Mouse (Mus musculus): ENCODE results near the gene Mrpl55. TPM values are rescaled to one million over a fixed set of nuclear protein-coding genes. Genes with fewer than 3 reads are reported as not detected.

Mrpl55 gene
- polyA plus RNA-seq, 1 experiment from 2014 or later = 131 TPM

DNA sequence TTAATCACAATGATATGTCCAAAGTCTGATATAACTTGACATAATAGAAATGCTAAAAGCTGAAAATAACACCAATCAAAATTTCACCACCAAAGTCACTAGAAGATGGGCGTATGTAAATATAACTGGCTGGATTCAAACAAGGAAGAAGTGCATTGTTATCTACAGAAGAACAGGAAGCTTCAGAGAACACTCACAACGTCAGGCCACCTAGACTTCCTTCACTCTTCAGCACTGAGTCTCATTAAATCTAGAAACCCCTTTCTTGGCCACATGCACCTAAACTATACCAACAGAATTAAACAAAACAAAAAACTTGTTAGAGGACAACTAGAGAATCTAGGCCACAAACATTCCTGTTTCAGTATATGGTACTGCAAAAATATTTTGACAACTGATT is 22.2 kb downstream of the Mrpl55 start:
- peaks cover 48% of the 10 kb centered on the region for H3K36me3 ChIP-seq
- DNase-seq (ENCODE audit: low spot score) = no peak
- H3K4me3 ChIP-seq = no peak overlapping the region
- no peaks in the 10 kb centered on the region for H3K9me3 ChIP-seq (replicated peaks)
- 88% methylated on average over 2 of the region's 2 CpGs for WGBS
- H3K4me1 ChIP-seq = peaks cover 49% of the 10 kb centered on the region
- no peaks in the 10 kb centered on the region for H3K27me3 ChIP-seq (ENCODE audit: low read depth, poor library complexity, severe bottlenecking)
- no peak overlapping the region for H3K27ac ChIP-seq (replicated peaks)

DNA sequence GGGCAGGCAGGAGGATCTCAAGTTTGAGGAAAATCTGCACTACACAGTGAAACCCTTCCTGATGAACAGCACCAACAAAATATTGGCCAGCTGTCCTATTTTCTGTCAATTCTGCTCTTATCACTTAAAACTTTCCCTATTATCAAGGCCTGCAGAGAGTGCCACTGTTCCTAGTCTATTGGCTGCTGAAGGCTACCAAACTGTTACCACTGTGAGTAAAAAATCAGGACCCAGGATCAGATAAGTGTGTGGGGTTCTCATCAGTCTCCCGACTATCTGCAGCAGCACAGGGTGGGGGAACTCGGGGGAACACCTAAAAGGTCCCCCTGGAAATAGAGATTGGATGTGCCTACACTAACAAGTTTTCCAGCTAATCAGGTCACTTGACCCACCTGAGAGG is 22.9 kb downstream of the Mrpl55 start:
- H3K9me3 ChIP-seq (replicated peaks) = no peaks in the 10 kb centered on the region
- peaks cover 41% of the 10 kb centered on the region for H3K36me3 ChIP-seq
- H3K27me3 ChIP-seq (ENCODE audit: low read depth, poor library complexity, severe bottlenecking) = no peaks in the 10 kb centered on the region
- H3K27ac ChIP-seq (replicated peaks) = no peak overlapping the region
- WGBS = 85% methylated on average over 2 of the region's 2 CpGs
- no peak overlapping the region for H3K4me3 ChIP-seq
- DNase-seq (ENCODE audit: low spot score) = no peak
- H3K4me1 ChIP-seq = peaks cover 49% of the 10 kb centered on the region

DNA sequence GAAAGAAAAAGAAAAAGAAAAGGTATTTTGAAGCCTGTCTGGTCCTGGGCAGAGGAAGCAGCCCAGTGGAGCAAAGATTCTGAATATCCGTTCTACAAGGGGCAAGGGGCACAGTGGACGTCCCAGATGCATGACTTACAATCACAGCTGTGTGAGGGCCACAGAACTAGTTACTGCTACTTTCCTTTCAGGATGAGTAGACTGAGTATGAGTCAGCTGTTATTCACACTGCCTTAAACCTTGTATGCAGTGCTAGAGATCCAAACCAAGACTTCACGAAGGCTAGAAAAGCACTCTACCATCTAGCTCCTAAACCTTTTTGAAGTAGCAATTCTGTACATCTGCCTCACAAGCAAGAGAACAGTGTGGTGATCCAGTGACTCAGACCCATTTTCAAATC is 24.0 kb downstream of the Mrpl55 start:
- Histone ChIP-seq H3K4me1 (peaks cover 52% of the 10 kb centered on the region), H3K9me3 (replicated peaks) (no peaks in the 10 kb centered on the region), H3K36me3 (peaks cover 30% of the 10 kb centered on the region), H3K4me3 (peak overlapping the region; percentile 88), H3K27ac (replicated peaks) (no peak overlapping the region), H3K27me3 (ENCODE audit: low read depth, poor library complexity, severe bottlenecking) (no peaks in the 10 kb centered on the region)
- 72% methylated on average over 3 of the region's 3 CpGs for WGBS
- no peak for DNase-seq (ENCODE audit: low spot score)

DNA sequence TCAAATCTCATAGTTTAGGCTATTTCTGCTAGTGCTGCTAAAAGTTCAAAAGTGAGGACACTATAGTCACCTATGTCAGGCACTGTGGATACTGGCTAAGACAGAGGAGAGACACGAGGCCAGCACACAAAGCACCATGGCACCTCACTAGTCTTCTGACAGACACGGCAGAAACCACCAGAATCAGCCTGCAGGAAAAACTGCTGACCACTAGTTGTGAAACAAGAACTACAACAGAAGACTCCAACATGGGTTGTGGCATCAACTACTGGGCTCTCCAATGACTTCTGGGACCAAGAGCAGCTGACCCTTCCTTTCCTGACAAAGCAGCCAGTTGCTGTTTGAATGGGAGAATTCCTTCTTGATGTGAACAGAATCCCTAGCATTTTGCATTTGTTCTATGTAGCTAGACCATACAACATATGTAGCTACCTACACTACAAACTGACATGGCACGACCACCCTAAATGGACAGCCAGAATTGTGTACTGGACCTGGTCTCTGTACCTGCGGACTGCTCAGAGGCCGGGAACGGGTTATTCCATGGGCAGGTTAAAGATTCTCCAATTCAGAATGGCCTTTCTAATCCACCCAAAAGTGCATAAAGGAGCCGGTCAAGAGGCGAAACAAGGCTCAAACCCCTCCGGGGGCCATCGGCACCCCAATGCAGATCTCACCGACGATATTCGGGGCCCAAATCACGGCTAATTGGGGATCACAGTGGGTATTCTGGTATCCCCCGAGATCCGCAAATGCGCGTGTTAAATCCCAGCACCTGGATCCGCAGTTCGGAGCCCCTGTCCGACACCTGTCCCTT is 24.7 kb downstream of the Mrpl55 start:
- H3K36me3 ChIP-seq = peaks cover 25% of the 10 kb centered on the region
- no peak for DNase-seq (ENCODE audit: low spot score)
- H3K27me3 ChIP-seq (ENCODE audit: low read depth, poor library complexity, severe bottlenecking) = no peaks in the 10 kb centered on the region
- H3K27ac ChIP-seq (replicated peaks) = peak overlapping the region; percentile 98
- H3K4me3 ChIP-seq = peak overlapping the region; percentile 88
- no peaks in the 10 kb centered on the region for H3K9me3 ChIP-seq (replicated peaks)
- peaks cover 52% of the 10 kb centered on the region for H3K4me1 ChIP-seq
- WGBS = 9% methylated on average over 21 of the region's 21 CpGs

DNA sequence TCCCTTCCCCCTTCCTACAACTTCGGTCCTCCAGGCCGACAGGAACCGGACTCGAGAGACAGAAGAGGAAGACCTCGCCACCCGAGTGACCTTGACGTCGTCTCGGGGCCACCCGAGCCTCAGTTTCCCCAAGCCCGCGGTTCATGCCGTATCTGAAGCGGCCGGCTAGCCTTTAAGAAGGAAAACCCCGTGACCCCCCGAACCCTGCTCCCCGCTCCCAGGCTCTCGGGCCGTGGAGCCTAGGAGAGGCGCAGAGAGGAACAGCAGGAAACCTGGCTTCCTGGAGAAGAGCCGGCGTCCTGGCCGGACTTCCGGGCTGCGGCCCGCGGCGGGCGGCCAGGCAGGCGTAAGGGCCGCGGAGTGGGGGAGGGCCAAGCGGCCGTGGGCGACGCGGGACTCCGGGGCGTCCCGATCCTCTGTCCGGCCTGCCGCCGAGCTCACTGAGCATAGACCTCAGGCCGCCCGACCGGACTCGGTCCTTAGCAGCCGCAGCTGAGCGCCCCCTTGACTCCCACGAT is 25.4 kb downstream of the Mrpl55 start:
- WGBS = under 1% methylated on average over 51 of the region's 51 CpGs

DNA sequence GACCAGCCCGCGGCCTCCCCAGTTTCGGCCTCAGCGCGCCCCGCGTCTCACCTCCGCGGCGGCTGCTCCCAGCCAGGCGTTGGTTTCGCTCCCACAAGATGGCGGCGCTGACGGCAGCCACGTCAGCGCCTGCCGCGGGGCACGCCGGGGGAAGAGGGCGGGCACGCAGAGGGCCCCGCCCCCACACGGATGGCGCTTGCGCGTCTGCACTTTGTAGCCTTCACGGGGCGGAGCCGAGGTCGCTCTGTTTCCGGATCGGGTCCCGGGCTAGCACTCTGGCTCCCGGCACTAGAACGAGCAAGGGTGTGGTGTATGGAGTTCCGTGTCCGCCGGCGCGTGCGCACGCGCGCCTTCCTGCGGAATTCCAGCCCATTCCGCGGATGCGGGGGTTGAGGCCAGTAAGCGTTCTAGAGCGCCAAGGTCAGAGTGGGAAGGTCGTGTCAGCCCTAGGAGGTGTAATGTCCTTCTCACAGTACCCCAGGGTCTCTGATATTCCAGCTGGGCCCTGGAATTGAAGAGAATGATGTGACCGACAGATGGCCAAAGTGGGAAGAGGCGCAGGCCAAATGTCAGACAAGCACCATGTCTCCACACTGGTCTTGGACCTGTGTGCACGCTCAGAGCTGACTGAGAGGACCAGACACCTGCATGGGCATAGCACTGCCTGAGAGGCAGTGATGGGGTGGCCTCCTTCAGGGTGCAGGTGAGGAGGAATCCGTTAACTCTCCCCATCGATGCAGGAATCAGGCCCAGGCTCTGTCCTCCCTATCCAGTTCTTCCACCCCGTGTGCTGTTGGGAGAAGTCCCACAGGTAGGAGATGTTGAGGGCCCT is 26.1 kb downstream of the Mrpl55 start, which contains the start of gene Arf1:
TSS of gene Arf1 (minus strand) at position 149 of the 832 bp plus-strand sequence.
- H3K9me3 ChIP-seq (replicated peaks) = no peaks in the 10 kb centered on the region
- peak; percentile 95 for DNase-seq (ENCODE audit: low spot score)
- H3K4me3 ChIP-seq = peak within 1 kb of the TSS; percentile 88
- no peaks in the 10 kb centered on the region; the same call in 1 of the 2 replicates for H3K27me3 ChIP-seq (ENCODE audit: low read depth, poor library complexity, severe bottlenecking)
- peaks cover 12% of the 10 kb centered on the region for H3K36me3 ChIP-seq
- 5% methylated on average over 56 of the region's 59 CpGs for WGBS
- H3K27ac ChIP-seq (replicated peaks) = peak within 1 kb of the TSS; percentile 98
- H3K4me1 ChIP-seq = peaks cover 50% of the 10 kb centered on the region

More for the DNA sequence above, 25.4 kb downstream of the Mrpl55 start:
- H3K4me1 ChIP-seq = peaks cover 52% of the 10 kb centered on the region
- peak overlapping the region; percentile 98 for H3K27ac ChIP-seq (replicated peaks)
- DNase-seq (ENCODE audit: low spot score) = no peak
- H3K9me3 ChIP-seq (replicated peaks) = no peaks in the 10 kb centered on the region
- peak overlapping the region; percentile 88 for H3K4me3 ChIP-seq
- peaks cover 18% of the 10 kb centered on the region for H3K36me3 ChIP-seq
- no peaks in the 10 kb centered on the region for H3K27me3 ChIP-seq (ENCODE audit: low read depth, poor library complexity, severe bottlenecking)

DNA sequence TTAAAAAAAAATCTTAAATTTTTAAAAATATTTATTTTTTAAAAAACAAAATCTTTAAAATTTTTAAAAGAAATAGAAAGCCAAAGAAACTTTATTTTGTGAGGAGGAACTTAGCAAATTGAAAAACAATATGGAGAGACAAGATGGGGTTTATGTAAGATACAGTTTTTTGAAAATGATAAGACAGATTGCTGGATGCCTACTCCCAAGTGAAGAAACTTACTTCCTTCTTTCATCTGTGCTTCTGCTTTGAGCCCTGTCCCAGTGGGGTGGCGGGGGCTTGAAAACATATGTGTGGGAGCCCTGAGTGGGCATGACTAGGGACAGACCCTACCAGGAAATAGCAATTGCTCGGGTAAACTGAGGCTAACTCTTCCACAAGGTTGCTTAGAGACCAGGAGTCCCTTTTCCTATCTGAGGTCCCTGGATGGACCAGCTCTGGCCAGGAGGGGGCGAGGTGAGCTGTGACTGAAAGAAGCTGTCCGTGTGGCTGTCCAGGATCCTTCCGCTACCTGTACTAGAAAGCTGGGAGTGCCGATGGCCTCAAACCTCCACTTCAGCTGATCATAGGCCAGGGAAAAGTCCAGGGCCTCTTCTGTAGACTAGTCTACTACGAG is 28.0 kb downstream of the Mrpl55 start:
- DNase-seq (ENCODE audit: low spot score) = peak; percentile 73
- WGBS = 15% methylated on average over 7 of the region's 7 CpGs
- no peaks in the 10 kb centered on the region for H3K9me3 ChIP-seq (replicated peaks)
- no peaks in the 10 kb centered on the region for H3K36me3 ChIP-seq
- no peak overlapping the region for H3K27ac ChIP-seq (replicated peaks)
- 0 out of 2 replicates have a peak overlapping the region, but pooled peaks have one; percentile 9 for H3K4me3 ChIP-seq
- H3K4me1 ChIP-seq = peaks cover 33% of the 10 kb centered on the region
- H3K27me3 ChIP-seq (ENCODE audit: low read depth, poor library complexity, severe bottlenecking) = no peaks in the 10 kb centered on the region; the same call in 1 of the 2 replicates

DNA sequence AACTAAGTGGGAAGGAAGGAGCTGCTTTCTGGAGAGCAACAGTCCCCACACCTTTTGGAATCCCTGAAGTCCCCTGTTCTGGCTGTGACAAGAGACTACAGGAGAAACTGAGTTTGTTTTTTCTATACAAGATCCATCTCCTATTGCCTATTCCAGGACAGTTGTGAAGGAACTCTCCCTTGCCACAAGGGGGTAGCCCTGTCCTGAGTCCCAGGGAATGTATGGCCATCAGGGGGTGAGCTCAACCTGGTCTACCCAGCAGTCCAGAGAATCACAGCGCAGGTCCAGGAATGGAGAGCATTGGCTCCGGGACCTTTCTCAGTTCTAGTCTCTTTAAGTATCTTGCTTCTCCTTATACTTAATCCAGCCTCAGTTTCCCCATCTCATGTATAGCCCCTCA is 30.5 kb downstream of the Mrpl55 start:
- peaks cover 11% of the 10 kb centered on the region for H3K27me3 ChIP-seq (ENCODE audit: low read depth, poor library complexity, severe bottlenecking)
- WGBS = 78% methylated on average over 2 of the region's 2 CpGs
- peaks cover 18% of the 10 kb centered on the region for H3K4me1 ChIP-seq
- no peaks in the 10 kb centered on the region for H3K9me3 ChIP-seq (replicated peaks)
- H3K36me3 ChIP-seq = no peaks in the 10 kb centered on the region
- no peak for DNase-seq (ENCODE audit: low spot score)
- H3K4me3 ChIP-seq = no peak overlapping the region
- no peak overlapping the region for H3K27ac ChIP-seq (replicated peaks)

DNA sequence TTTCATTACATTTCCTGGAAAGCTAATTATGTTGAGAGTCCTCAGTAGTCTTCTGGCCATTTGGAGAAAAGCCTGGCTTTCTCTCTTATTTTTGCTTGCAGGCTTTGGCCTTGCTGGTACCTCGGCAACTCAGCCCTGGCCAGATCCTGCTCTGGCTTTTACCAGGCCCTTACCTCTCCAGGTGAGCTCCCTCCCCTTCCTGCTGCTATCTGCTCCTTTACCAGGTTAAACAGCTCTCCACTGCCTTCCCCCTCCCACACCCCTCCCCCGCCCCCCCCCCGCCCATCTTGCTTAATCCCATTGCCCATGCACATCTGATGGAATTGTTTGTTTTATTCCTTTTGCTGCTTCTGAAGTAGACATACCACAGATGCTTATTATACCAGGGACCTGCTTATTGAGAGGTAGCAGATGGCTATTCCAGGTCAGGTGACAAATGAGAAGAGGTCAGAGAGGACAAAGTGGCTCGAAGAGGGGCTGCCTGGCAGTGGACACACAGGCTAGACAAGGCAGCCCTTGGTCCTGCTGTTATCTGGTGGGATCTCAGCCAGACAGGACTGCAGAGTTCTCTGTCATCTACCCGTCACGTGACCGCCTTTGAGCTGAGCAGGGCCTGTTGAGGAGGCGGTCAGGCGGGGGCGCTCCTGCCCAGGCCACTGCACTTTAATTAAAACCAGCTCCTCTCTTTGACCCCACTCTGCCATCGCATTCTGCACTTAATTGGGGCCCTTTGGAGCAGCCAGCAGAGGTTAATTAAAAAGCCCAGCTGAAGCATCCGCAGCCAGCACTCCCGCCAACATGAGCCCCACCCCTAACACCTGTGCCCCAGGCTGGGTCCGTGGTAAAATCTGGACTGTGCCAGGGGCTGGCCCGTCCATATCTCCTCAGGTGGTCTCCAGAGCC is 36.5 kb downstream of the Mrpl55 start:
- Histone ChIP-seq H3K4me1 (peaks cover 34% of the 10 kb centered on the region), H3K9me3 (replicated peaks) (no peaks in the 10 kb centered on the region), H3K27ac (replicated peaks) (0 out of 2 replicates have a peak overlapping the region, but pooled peaks have one; percentile 11), H3K27me3 (ENCODE audit: low read depth, poor library complexity, severe bottlenecking) (peaks cover 60% of the 10 kb centered on the region), H3K36me3 (no peaks in the 10 kb centered on the region), H3K4me3 (0 out of 2 replicates have a peak overlapping the region, but pooled peaks have one; percentile 9)
- DNase-seq (ENCODE audit: low spot score) = peak; percentile 73
- WGBS = 5% methylated on average over 15 of the region's 15 CpGs

DNA sequence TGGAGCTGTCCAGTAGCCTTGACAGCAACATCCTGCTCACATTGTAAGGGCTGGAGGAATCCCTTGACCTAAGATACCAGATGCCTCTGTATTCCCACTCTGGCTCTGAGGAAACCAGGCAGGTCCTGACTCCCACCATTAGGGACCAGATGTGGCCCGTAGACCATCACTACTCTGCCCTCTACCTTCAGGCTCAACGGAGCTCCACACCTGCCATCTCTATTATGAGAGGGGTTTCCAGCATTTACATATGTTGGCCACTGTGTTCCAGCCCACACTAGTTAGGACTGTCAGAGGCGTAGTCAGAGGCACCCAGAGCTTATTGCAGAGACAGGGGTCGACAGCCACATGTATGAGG is 37.1 kb downstream of the Mrpl55 start:
- H3K36me3 ChIP-seq = no peaks in the 10 kb centered on the region
- H3K27me3 ChIP-seq (ENCODE audit: low read depth, poor library complexity, severe bottlenecking) = peaks cover 62% of the 10 kb centered on the region
- no peaks in the 10 kb centered on the region for H3K9me3 ChIP-seq (replicated peaks)
- H3K27ac ChIP-seq (replicated peaks) = 0 out of 2 replicates have a peak overlapping the region, but pooled peaks have one; percentile 11
- no peak overlapping the region for H3K4me3 ChIP-seq
- DNase-seq (ENCODE audit: low spot score) = no peak
- H3K4me1 ChIP-seq = peaks cover 34% of the 10 kb centered on the region
- whole genome bisulfite sequencing = 57% methylated on average over 4 of the region's 4 CpGs

DNA sequence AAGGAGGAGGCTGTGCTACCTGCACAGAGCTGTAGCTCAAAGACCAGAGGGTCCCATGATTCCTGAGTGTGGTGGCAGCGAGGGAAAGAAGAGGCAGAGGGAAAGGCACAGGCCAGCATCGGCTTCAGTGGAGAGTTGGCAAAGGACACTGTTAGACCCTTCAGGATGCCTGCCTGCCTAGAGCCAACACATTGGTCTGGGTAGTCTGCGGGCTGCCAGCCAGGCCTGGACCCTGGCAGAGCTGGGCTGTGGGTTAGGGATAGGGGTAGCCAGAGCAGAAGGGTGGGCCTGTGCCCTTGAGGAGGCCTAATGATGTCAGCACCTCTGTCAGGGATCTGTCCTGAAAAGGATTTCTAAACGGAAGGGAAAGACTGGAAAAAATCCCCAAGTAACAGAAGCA is 37.5 kb downstream of the Mrpl55 start:
- H3K9me3 ChIP-seq (replicated peaks) = no peaks in the 10 kb centered on the region
- peaks cover 63% of the 10 kb centered on the region for H3K27me3 ChIP-seq (ENCODE audit: low read depth, poor library complexity, severe bottlenecking)
- H3K4me1 ChIP-seq = peaks cover 34% of the 10 kb centered on the region
- H3K4me3 ChIP-seq = no peak overlapping the region
- WGBS = 76% methylated on average over 4 of the region's 4 CpGs
- DNase-seq (ENCODE audit: low spot score) = no peak
- H3K36me3 ChIP-seq = no peaks in the 10 kb centered on the region
- H3K27ac ChIP-seq (replicated peaks) = peak overlapping the region; percentile 62; the same call in 1 of the 2 replicates

Data from midbrain, embryonic 10.5 days (tissue).